Mouse (Mus musculus) layer of hippocampus, postnatal 10 days (tissue): ENCODE results near the gene Mgll. TPM values are rescaled to one million over a fixed set of nuclear protein-coding genes. Genes with fewer than 3 reads are reported as not detected.

Experiments used
- DNase-seq, 2 experiments: peaks; one replicate each; pipeline ENCODE4 v3.0.0; 2021; ENCODE audit warnings: low spot score in 2 of 2
- long read RNA-seq: library from polyadenylated mRNA; stranded (forward); transcript quantifications from one replicate; pipeline ENCODE4 v2.0.0, GENCODE M21; 2023
- total RNA-seq, 2 experiments: library from RNA; stranded (reverse); gene quantifications; 2 replicates each; pipeline ENCODE4 v1.2.3; 2021

Gene Mgll
- 100 to 1,000 TPM; 120 to 129 TPM for total RNA-seq
- long read RNA-seq, transcript Mgll-207 (8 exons, 3,991 nt) = major isoform, 53 of 143 reads
- long read RNA-seq, transcript Mgll-204 (8 exons, 3,676 nt) = minor isoform, 23 of 143 reads
- long read RNA-seq, partial matches to known transcripts = 7 of 143 reads
- long read RNA-seq, other reads (novel, unspliced or antisense) = 58 of 143 reads

GRCm38 (mm10) chr6:88724313-88725195 lies at the start of gene Mgll:
Mgll (plus strand) TSS chr6:88724412.
- DNase-seq = peak; percentile 82 to 83

GRCm38 (mm10) chr6:88675815-88676214 lies 48.4 kb upstream of the Mgll start:
- DNase-seq = no peak

GRCm38 (mm10) chr6:88676753-88677736 lies 47.2 kb upstream of the Mgll start:
- no peak for DNase-seq

- no peak for DNase-seq
Observed at GRCm38 (mm10) chr6:88677738-88678137, 46.5 kb upstream of the Mgll start.

- no peak for DNase-seq
Observed at GRCm38 (mm10) chr6:88681026-88681425, 43.2 kb upstream of the Mgll start.

GRCm38 (mm10) chr6:88683380-88684053 lies 40.7 kb upstream of the Mgll start:
- no peak for DNase-seq

GRCm38 (mm10) chr6:88688171-88688570 lies 36.0 kb upstream of the Mgll start:
- no peak for DNase-seq

GRCm38 (mm10) chr6:88688712-88689111 lies 35.5 kb upstream of the Mgll start:
- no peak for DNase-seq

- DNase-seq = no peak
Observed at GRCm38 (mm10) chr6:88690211-88690610, 34.0 kb upstream of the Mgll start.

GRCm38 (mm10) chr6:88691361-88691760 lies 32.9 kb upstream of the Mgll start:
- no peak for DNase-seq

GRCm38 (mm10) chr6:88702887-88703286 lies 21.3 kb upstream of the Mgll start:
- no peak for DNase-seq

- DNase-seq = no peak
Observed at GRCm38 (mm10) chr6:88703731-88704130, 20.5 kb upstream of the Mgll start.

- DNase-seq = no peak
Observed at GRCm38 (mm10) chr6:88708401-88709278, 15.6 kb upstream of the Mgll start.

- no peak for DNase-seq
Observed at GRCm38 (mm10) chr6:88709279-88709575, 15.0 kb upstream of the Mgll start.

- DNase-seq = no peak
Observed at GRCm38 (mm10) chr6:88711313-88711712, 12.9 kb upstream of the Mgll start.

- no peak for DNase-seq
Observed at GRCm38 (mm10) chr6:88712083-88712482, 12.1 kb upstream of the Mgll start.

- no peak for DNase-seq
Observed at GRCm38 (mm10) chr6:88713320-88713719, 10.9 kb upstream of the Mgll start.

- DNase-seq = no peak
Observed at GRCm38 (mm10) chr6:88714200-88714674, 10.0 kb upstream of the Mgll start.

GRCm38 (mm10) chr6:88715378-88715781 lies 8.8 kb upstream of the Mgll start:
- no peak for DNase-seq

GRCm38 (mm10) chr6:88715966-88716365 lies 8.2 kb upstream of the Mgll start:
- DNase-seq = no peak
